Mouse (Mus musculus) skeletal muscle tissue, adult 2 months (tissue): ENCODE measurements around the gene Hcfc2.

Source experiments
- DNase-seq: peaks from one replicate; pipeline ENCODE4 v3.0.0-alpha.2; 2012; ENCODE audit warnings: low read depth, low spot score

The Hcfc2 gene

DNA sequence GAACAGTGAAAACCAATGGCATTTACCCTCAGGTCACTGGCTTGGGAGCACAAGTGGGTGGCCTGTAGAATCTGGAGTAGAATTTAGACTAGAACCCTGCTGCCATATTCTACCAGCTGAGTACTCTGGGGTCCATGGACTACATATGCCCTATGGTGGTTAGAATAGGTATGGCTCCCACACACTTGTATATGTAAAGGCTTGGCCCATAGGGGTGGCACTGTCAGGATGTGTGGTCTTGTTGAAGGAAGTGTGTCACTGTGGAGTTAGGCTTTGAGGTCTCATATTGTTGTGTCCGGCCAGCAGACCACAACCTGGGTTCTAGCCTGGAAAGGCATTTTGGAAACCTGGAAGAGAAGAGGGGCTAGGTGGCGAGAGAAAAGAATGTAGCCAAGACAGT is 74.8 kb downstream of the Hcfc2 start:
- no peak for DNase-seq

DNA sequence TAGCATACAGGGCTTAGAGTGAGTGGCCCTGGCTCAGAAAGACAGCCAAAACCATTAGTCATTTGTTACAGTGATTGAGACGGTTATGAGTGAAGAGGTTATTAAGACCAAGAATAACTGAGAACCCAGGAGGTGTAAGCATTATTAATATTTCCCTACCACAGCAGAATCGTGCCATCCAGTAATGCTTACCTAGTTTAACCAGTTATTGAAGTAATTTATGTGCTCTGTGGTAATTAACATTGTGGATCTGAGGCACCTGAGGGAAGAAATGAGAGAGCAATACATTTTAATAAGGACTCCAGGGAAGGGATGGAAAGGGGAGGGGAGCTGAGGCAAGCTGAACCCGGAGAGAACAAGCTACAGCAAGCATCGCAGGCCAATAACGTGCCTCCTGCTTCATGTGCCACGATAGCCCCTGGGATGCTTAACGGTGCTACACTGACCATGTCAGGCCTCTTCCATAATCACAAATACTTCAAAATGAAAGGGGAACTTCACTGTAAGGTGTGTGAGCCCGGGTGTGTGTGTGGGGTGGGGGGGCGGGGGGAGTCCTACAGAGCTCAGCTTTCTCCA is 75.7 kb downstream of the Hcfc2 start:
- DNase-seq: no peak

DNA sequence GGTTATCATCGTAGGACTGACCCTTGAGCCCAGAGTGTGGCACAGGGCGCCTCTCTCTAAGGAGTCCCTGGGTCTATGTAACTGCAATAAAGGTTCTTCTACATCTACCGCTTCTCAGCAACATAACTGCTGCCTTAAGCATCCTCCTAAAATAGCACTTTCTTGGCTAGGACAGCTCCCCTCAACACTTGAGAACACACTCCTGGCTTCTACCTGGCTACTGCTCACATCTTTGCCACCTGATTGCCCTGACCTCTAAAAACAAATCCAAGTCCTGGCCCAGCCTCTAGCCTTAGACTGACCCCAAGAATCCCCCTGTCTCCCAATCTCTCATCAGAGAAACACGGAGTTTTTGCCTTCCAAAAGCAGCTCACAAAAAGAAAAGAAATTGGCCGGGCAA is 78.9 kb downstream of the Hcfc2 start:
- DNase-seq: peak; percentile 83

GRCm38 (mm10) chr10:82777075-82777474 is 81.1 kb downstream of the Hcfc2 start:
- DNase-seq: no peak

- DNase-seq: peak; percentile 92
These were observed 81.9 kb downstream of the Hcfc2 start for GRCm38 (mm10) chr10:82777886-82778285.

- DNase-seq: no peak
These were observed 83.0 kb downstream of the Hcfc2 start for GRCm38 (mm10) chr10:82778791-82779549.

DNA sequence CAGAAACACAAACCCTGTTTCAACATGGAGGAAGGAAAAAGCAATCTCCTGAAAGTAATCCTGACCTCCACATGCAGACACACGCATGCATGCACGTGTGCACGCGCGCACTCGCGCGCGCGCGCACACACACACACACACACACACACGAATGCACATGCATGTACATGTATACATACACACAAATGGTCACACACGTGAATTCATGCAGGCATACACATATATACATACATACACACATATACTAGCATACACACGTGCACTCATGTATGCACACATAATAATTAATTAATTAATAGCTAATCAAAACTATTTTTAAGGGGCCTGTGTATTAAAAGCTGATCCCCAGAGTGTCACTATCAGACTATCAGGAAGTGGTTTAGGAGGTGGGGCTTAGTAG is 83.9 kb downstream of the Hcfc2 start:
- no peak for DNase-seq

GRCm38 (mm10) chr10:82780322-82780721 is 84.4 kb downstream of the Hcfc2 start:
- DNase-seq: peak; percentile 22

DNA sequence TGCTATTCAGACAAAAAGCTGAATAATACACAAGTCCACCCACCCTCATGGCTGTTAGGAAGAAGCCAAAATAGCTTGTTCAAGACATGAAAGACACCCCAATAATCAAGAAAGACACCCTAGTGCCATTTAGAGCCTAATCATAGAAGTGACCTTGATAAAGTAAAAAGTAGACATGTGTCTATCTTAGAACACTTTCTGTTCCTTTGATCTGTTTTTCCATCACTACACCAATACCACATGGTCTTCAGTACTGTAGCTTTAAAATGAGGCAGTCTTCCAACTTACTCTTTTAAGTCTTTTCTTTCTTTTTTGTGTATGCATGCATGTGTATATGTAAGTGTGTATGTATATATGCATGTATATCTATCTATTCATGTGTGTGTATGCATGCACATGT is 84.9 kb downstream of the Hcfc2 start:
- no peak for DNase-seq

DNA sequence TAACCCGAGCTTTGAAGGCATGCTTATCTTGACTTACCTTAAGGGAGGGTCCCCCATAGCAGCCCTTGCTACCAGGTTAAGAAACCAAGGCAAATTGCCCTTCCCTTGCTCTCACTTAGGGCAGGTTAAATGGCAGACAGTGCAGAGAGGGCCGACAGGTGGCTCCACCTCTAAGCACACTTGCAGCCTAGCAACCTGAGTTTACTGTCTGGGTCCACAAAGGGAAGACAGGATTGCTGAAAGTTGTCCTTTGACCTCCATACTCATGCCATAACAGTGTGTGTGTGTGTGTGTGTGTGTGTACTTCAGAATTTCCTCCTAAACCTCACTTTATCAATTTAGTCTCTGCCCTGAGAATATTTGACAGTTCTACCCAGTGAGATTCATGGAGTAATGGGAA is 86.5 kb downstream of the Hcfc2 start:
- no peak for DNase-seq

- DNase-seq: no peak
These were observed 93.2 kb downstream of the Hcfc2 start for GRCm38 (mm10) chr10:82789181-82789580.

DNA sequence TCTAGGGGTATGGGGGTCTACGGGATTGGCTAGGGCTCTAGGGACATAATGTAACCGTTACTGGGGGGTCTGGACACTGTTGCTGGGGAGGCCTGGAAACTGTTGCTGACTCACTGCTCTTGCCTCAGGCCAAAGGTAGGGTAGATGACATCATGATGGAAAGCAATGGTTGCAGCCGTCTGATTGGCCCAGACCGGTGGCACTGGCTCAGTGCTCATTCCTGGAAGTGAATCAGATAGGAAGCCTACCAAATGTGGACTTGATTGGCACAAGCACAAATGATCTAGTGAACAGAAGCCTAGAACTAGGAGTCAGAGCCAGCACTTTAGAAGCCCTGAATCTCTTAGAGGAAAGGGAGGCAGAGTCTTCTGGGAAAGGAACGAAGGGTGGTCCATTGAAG is 94.5 kb downstream of the Hcfc2 start:
- DNase-seq: no peak

DNA sequence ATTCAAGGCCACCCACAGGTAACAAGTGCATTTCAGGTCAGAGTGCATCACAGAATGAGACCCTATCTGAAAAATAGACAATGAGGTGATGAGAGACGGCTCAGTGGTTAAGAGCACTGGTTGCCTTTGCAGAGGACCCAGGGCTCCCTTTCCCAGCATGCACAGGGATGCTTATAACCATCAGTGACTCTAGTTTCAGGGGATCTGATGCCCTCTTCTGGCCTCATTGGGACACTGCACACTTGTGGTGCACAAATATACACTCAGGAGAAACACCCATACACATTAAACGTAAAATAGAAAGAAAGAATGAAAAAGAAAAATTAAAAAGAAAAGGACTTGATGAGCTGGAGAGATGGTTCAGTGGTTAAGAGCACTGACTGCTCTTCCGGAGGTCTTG is 95.8 kb downstream of the Hcfc2 start:
- no peak for DNase-seq
